Mouse (Mus musculus) hindbrain, embryonic 13.5 days (tissue): ENCODE results near the gene Mnd1. TPM values are rescaled to one million over a fixed set of nuclear protein-coding genes. Genes with fewer than 3 reads are reported as not detected.
A peak's percentile ranks its signal among the peaks of the same experiment; 100 is the strongest.

Experiments
- ATAC-seq: fragments of 200-750 bp; cut with Nextera tagmentation; 2 replicates; pipeline ENCODE4 v1.8.0; 2017; ENCODE audit warnings: moderate TSS enrichment; ENCODE audit not compliant: low FRiP score
- H3K27ac ChIP-seq: fragments of 300-500 bp; sonication (generic); 2 replicates; pipeline ENCODE4 v1.5.1; 2015; ENCODE audit warnings: inconsistent platforms, mild to moderate bottlenecking, moderate library complexity
- H3K27me3 ChIP-seq: fragments of 300-500 bp; sonication (generic); 2 replicates; pipeline ENCODE4 v1.6.1; 2015; ENCODE audit warnings: mild to moderate bottlenecking, inconsistent platforms
- H3K36me3 ChIP-seq: fragments of 300-500 bp; sonication (generic); 2 replicates; pipeline ENCODE4 v1.6.1; 2015; ENCODE audit warnings: mild to moderate bottlenecking, inconsistent platforms
- H3K4me1 ChIP-seq: fragments of 300-500 bp; sonication (generic); replicated peaks from 2 replicates; pipeline ENCODE4 v1.6.1; 2015; ENCODE audit warnings: inconsistent platforms
- H3K4me2 ChIP-seq: fragments of 300-500 bp; sonication (generic); 2 replicates; pipeline ENCODE4 v1.6.1; 2015; ENCODE audit warnings: inconsistent platforms, mild to moderate bottlenecking, moderate library complexity
- H3K4me3 ChIP-seq: fragments of 300-500 bp; sonication (generic); 2 replicates; pipeline ENCODE4 v1.5.1; 2015; ENCODE audit warnings: mild to moderate bottlenecking, inconsistent platforms
- H3K9ac ChIP-seq: fragments of 300-500 bp; sonication (generic); 2 replicates; pipeline ENCODE4 v1.6.1; 2015; ENCODE audit warnings: mild to moderate bottlenecking, inconsistent platforms
- H3K9me3 ChIP-seq: fragments of 300-500 bp; sonication (generic); 2 replicates; pipeline ENCODE4 v1.6.1; 2016; ENCODE audit warnings: inconsistent platforms
- WGBS: fragments of 180-500 bp; shearing (Covaris S2); methylation state at CpG from one replicate; pipeline ENCODE4 v1.1.7; 2015; 5-methylcytosine and 5-hydroxymethylcytosine counted together
- polyA plus RNA-seq: library from polyadenylated mRNA; unstranded; fragments of >200 nt; fragmentation: Nextera tagmentation; extraction: Ambion mirVana; gene quantifications from 2 replicates; pipeline ENCODE4 v1.2.1, GENCODE M21; 2015

Gene Mnd1
- 2.6 and 2.8 TPM in 2 replicates for polyA plus RNA-seq

DNA sequence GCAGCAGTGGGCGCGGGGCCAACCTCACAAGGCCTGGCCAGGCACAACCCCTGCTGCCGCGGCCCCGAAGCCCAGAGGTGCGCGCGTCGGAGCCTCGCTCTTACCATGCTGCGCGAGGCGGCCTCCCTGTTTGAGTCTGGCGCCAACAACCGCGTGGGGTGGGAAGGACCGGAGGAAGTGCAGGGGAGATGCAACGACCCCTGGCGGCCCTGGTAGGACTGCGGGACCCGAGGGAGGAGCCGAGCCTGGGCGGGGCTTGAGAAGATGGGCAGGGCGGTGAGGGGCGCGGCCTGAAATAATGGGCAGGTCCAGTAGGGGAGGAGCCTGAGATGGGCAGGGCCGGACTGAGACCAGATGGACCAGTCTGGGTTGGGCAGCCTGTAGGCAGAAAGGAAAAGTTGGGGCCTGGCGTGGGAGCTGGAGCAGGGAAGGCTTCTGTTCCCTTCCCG lies at the start of gene Mnd1:
TSS of gene Mnd1 (minus strand) at position 229 of the 449 bp plus-strand sequence.
- Histone ChIP-seq H3K27ac (no peak within 1 kb of the TSS), H3K4me2 (peak within 1 kb of the TSS; percentile 94), H3K4me3 (peak within 1 kb of the TSS; percentile 53), H3K4me1 (peaks cover 13% of the 10 kb centered on the region), H3K36me3 (peaks cover 17% of the 10 kb centered on the region), H3K9me3 (no peaks in the 10 kb centered on the region), H3K9ac (peak within 1 kb of the TSS; percentile 74), H3K27me3 (no peaks in the 10 kb centered on the region)
- peak; percentile 97 for ATAC-seq
- under 1% methylated on average over 29 of the region's 29 CpGs for WGBS

GRCm38 (mm10) chr3:84204640-84205039 lies 49.1 kb upstream of the Mnd1 start:
- ATAC-seq: no peak
- Histone ChIP-seq H3K27ac (no peak overlapping the region), H3K4me3 (no peak overlapping the region), H3K4me1 (peaks cover 24% of the 10 kb centered on the region), H3K27me3 (no peaks in the 10 kb centered on the region), H3K4me2 (no peak overlapping the region), H3K9me3 (no peaks in the 10 kb centered on the region), H3K9ac (no peak overlapping the region), H3K36me3 (peaks cover 61% of the 10 kb centered on the region)
- 88% methylated on average over 5 of the region's 5 CpGs for WGBS

DNA sequence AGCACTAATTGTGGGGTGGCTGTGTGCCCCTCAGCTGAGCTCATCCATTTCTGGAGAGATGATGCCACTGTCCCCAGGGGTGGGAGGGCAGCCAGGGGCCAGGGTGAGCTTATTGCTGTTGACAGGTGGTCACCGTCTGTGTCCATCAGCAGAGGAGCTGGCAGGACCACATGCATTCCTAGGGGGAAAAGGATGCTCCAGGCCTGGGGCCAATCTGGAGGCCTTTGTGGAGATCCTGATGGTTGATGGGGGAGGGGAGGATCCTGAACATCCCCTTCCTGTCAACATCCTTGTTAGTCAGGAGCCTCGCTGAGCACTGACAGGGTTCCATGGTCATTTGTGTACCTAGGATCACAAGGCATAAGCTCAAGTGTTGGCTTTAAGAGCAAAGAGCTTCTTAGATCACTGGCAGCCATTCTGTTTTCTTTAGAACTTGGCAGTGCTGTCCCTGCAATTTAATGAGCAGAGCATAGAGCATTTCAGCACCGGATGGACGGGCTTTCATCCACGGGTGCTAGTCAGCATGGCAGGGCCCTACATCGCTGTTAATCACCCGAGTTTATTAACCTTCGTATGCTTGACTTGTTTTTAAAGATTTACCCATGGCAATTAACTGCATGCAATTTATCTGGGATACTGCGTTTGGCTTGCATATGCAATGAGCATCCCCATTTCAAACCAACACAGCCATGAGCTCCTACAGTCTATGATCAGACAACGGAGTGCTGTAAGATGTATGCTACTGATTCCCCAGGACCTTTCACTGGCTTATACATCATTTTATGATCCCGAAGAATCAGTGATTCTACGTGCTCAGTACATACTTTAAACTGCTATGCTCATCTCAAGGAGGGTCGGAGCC lies 45.2 kb upstream of the Mnd1 start:
- H3K27me3 ChIP-seq: no peaks in the 10 kb centered on the region
- no peak overlapping the region for H3K9ac ChIP-seq
- peak overlapping the region; percentile 79 for H3K27ac ChIP-seq
- 47% methylated on average over 13 of the region's 13 CpGs for WGBS
- peak; percentile 82 for ATAC-seq
- peaks cover 34% of the 10 kb centered on the region for H3K36me3 ChIP-seq
- no peak overlapping the region for H3K4me3 ChIP-seq
- no peak overlapping the region for H3K4me2 ChIP-seq
- no peaks in the 10 kb centered on the region for H3K9me3 ChIP-seq
- peaks cover 16% of the 10 kb centered on the region for H3K4me1 ChIP-seq

DNA sequence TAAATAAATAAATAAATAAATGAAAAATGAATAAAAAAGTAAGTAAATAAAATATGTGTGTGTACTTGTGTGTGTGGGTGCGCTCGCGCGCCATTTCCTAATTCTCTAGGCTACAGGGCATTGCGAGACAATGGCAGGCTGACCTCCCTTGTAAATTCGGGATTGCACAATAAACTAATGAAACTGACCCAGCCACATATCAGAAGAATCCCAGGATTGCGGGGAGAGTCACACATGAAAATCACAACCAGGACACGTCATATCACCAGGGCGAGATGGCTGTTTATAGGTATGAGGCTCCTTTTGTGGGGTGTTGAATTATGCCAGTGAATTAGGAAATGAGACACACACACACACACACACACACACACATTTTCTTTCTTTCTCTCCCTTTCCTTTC lies 43.9 kb upstream of the Mnd1 start:
- no peak overlapping the region for H3K27ac ChIP-seq
- no peak for ATAC-seq
- WGBS: 96% methylated on average over 9 of the region's 9 CpGs

DNA sequence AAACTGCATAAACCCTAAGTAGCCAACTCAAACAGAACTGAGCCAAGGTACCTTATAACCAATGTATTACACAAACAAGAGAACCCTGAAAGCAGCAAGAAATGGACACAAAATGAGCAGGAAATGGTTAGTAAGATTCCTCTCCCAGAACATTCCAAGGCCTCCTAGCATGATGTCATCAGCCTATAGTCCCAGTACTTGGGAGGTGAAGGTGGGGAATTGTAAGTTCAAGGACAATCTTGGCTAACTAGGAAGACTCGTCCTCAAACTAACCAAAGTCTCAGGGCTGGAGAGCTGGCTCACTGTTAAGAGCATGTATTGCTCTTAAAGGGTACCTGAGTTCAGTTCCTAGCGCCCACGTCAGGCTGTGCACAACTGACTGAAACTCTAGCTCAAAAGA lies 42.6 kb upstream of the Mnd1 start:
- Histone ChIP-seq H3K9ac (no peak overlapping the region), H3K4me1 (peaks cover 16% of the 10 kb centered on the region), H3K27ac (no peak overlapping the region), H3K4me3 (no peak overlapping the region), H3K4me2 (no peak overlapping the region), H3K36me3 (peaks cover 27% of the 10 kb centered on the region), H3K27me3 (no peaks in the 10 kb centered on the region), H3K9me3 (no peaks in the 10 kb centered on the region)
- WGBS: 94% methylated on average over 3 of the region's 3 CpGs
- no peak for ATAC-seq

More for the DNA sequence above, 43.9 kb upstream of the Mnd1 start:
- peaks cover 22% of the 10 kb centered on the region for H3K36me3 ChIP-seq
- no peak overlapping the region for H3K9ac ChIP-seq
- H3K4me2 ChIP-seq: no peak overlapping the region
- no peak overlapping the region for H3K4me3 ChIP-seq
- peaks cover 16% of the 10 kb centered on the region for H3K4me1 ChIP-seq
- H3K27me3 ChIP-seq: no peaks in the 10 kb centered on the region
- H3K9me3 ChIP-seq: no peaks in the 10 kb centered on the region

GRCm38 (mm10) chr3:84193881-84194280 lies 38.3 kb upstream of the Mnd1 start:
- WGBS: 51% methylated on average over 4 of the region's 4 CpGs
- H3K27me3 ChIP-seq: no peaks in the 10 kb centered on the region
- ATAC-seq: no peak
- no peak overlapping the region for H3K27ac ChIP-seq
- no peak overlapping the region for H3K4me2 ChIP-seq
- peaks cover 57% of the 10 kb centered on the region for H3K36me3 ChIP-seq
- H3K4me3 ChIP-seq: no peak overlapping the region
- peaks cover 19% of the 10 kb centered on the region for H3K4me1 ChIP-seq
- no peaks in the 10 kb centered on the region for H3K9me3 ChIP-seq
- no peak overlapping the region for H3K9ac ChIP-seq

DNA sequence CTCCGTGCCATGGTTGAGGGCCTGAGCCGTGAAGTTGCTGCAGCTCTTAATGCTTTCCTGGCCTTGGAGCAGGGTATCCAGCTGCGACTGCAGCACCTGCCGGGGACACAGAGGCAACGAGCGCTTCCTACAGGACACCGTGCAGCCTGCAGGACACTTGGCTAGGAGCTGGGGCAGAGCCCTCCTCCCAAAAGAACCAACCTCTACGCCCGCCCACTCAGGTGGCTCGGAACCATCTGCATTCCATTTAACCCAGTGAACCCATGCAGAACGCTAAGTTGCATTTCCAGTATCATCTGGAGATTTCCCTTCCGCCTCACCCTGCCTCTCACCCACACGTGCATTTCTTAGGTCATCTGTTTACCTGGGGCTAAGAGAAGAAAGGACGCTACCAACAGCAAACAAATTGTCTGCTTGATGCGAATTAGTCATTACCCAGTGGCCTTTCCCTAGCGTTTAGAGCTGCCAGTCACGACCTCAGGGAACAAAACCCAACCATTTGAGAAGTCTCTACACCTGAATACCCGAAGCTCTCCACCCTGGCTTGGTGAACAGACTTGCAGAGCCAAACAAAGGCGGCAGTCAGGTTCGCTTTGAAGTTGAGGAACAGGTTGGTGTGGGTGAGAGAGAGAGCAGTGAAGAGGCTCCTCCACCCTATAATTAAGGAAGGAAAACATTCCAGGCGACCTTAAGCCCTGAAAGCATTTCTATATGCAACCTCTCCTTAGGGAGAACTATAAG lies 35.7 kb upstream of the Mnd1 start:
- Histone ChIP-seq H3K36me3 (peaks cover 58% of the 10 kb centered on the region), H3K27ac (0 out of 2 replicates have a peak overlapping the region, but pooled peaks have one; percentile 19), H3K9ac (no peak overlapping the region), H3K4me1 (peaks cover 19% of the 10 kb centered on the region), H3K9me3 (no peaks in the 10 kb centered on the region), H3K4me3 (no peak overlapping the region), H3K4me2 (peak overlapping the region; percentile 29), H3K27me3 (no peaks in the 10 kb centered on the region)
- WGBS: 47% methylated on average over 21 of the region's 21 CpGs
- peak; percentile 4; the same call in 1 of the 2 replicates for ATAC-seq

DNA sequence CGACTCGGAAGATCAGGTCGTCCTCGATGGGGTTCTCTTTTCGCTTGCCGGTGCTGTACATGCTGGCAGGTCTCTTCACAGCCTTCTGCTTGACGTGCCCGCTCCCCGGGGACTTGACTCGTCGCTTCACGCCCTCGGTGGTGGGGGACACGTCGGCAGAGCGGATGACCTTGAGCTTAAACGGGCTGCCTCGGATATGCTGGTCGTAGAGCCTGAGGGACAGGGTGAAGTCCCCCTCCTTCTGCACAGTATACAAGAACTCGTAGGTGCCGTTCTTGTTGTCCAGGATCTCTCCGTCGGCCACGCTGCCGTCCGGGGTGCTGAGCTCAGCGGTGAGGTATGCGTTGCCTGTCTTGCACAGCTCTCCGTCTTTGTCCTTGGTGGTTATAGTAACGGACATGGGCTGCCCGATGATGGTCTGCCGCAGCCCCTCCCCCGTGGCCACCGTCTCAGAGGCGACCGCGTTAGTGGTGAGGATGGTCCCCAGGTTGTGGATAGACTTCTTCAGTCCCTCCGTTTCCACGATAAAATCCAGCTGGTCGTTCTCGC lies 35.0 kb upstream of the Mnd1 start:
- Histone ChIP-seq H3K27ac (0 out of 2 replicates have a peak overlapping the region, but pooled peaks have one; percentile 19), H3K4me1 (peaks cover 19% of the 10 kb centered on the region), H3K36me3 (peaks cover 54% of the 10 kb centered on the region), H3K4me2 (peak overlapping the region; percentile 29), H3K9me3 (no peaks in the 10 kb centered on the region), H3K4me3 (no peak overlapping the region), H3K9ac (peak overlapping the region; percentile 35; the same call in 1 of the 2 replicates), H3K27me3 (no peaks in the 10 kb centered on the region)
- ATAC-seq: peak; percentile 40; the same call in 1 of the 2 replicates
- WGBS: 22% methylated on average over 41 of the region's 41 CpGs

DNA sequence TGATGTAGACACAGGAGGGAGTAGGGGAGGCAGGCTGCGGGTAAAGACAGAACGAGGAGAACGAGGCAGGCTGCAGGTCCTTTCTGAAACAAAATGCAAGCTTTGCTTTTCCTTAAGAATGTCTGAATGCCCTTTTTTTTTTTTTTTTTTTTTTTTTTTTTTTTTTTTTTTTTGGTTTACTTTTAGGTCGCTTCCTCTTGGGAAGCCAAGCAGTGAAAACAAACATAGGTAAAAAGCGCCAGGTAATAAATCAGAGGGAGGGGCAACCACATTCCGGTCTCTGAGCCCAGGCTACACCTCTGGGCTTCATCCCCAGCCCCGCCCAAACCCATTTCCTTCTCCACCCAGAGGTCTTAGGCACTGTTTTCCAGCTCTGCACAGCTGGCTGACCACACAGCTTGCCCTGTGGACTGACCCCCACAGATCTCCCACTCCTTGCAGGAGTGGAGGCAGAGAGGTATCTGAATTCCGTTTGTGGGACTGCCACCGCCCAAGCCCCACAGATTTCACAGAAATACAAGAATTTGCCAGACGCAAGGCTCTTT lies 34.1 kb upstream of the Mnd1 start:
- ATAC-seq: no peak
- H3K4me2 ChIP-seq: no peak overlapping the region
- no peaks in the 10 kb centered on the region for H3K9me3 ChIP-seq
- H3K9ac ChIP-seq: no peak overlapping the region
- H3K4me1 ChIP-seq: peaks cover 19% of the 10 kb centered on the region
- 64% methylated on average over 10 of the region's 10 CpGs for WGBS
- peaks cover 54% of the 10 kb centered on the region for H3K36me3 ChIP-seq
- H3K4me3 ChIP-seq: no peak overlapping the region
- no peak overlapping the region for H3K27ac ChIP-seq
- no peaks in the 10 kb centered on the region for H3K27me3 ChIP-seq

- H3K27ac ChIP-seq: peak overlapping the region; percentile 23; the same call in 1 of the 2 replicates
- WGBS: 21% methylated on average over 4 of the region's 4 CpGs
- H3K36me3 ChIP-seq: peaks cover 16% of the 10 kb centered on the region
- H3K4me1 ChIP-seq: peaks cover 22% of the 10 kb centered on the region
- H3K9me3 ChIP-seq: no peaks in the 10 kb centered on the region
- H3K4me3 ChIP-seq: no peak overlapping the region
- H3K4me2 ChIP-seq: no peak overlapping the region
- no peak for ATAC-seq
- H3K27me3 ChIP-seq: no peaks in the 10 kb centered on the region
- H3K9ac ChIP-seq: no peak overlapping the region
These were observed 26.1 kb upstream of the Mnd1 start for GRCm38 (mm10) chr3:84181717-84182116.

DNA sequence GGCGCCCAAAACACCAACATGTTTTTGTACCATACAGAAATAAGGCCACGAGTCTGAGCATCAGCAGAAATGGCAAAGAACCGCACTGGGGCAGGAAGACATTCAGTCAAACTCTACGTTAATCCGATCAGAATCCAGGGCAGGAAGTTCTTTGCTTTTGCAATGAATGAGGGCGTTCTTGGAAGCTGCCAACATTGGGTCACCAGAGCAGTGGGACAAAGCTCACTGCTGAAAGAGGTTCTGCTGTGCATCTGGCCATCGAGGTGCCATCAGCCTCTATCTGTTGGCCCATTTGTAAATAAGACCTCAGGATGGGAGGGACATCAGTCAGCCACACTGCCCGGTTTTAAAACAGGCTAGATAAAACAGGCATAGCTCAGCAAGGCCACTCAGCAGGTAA lies 25.5 kb upstream of the Mnd1 start:
- Histone ChIP-seq H3K4me2 (no peak overlapping the region), H3K9ac (0 out of 2 replicates have a peak overlapping the region, but pooled peaks have one; percentile 29), H3K27me3 (no peaks in the 10 kb centered on the region), H3K9me3 (no peaks in the 10 kb centered on the region), H3K4me1 (peaks cover 22% of the 10 kb centered on the region), H3K27ac (no peak overlapping the region), H3K36me3 (peaks cover 18% of the 10 kb centered on the region), H3K4me3 (no peak overlapping the region)
- no peak for ATAC-seq
- 38% methylated on average over 8 of the region's 8 CpGs for WGBS

DNA sequence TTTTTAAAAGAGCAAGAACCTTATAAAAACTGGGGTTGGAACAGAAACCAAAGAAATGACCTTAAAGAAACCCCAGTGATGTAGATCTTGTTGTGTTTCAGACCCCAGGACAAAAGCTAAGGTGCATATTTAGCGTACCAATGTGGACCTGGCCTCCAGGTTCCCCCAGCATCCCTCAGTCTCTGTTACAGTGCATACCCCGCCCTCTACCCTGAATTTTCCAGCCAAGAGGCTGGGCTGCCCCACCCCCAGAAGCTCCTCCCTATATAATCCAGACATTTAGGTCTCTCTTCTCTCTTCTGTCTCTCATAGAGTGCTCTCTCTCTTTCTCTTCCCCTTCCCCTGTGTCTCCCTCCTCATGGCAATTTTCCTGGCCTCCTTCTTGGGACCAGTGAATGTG lies 24.7 kb upstream of the Mnd1 start:
- no peaks in the 10 kb centered on the region for H3K9me3 ChIP-seq
- no peak for ATAC-seq
- no peak overlapping the region for H3K9ac ChIP-seq
- WGBS: 83% methylated on average over 2 of the region's 2 CpGs
- no peak overlapping the region for H3K4me3 ChIP-seq
- no peak overlapping the region for H3K27ac ChIP-seq
- H3K4me1 ChIP-seq: peaks cover 22% of the 10 kb centered on the region
- H3K36me3 ChIP-seq: peaks cover 18% of the 10 kb centered on the region
- no peak overlapping the region for H3K4me2 ChIP-seq
- H3K27me3 ChIP-seq: no peaks in the 10 kb centered on the region
